Mouse (Mus musculus): ENCODE measurements around the gene 4930524J08Rik. TPM values are rescaled to one million over a fixed set of nuclear protein-coding genes. Genes with fewer than 3 reads are reported as not detected.
A peak's percentile ranks its signal among the peaks of the same experiment; 100 is the strongest.

Gene 4930524J08Rik
- total RNA-seq (2021), result under 1 TPM; 0.47 to 0.87 TPM
- long read RNA-seq, experiment 1, partial matches to known transcripts, result 0 of 1 reads
- long read RNA-seq, experiment 1, other reads (novel, unspliced or antisense), result 0 of 1 reads
- long read RNA-seq, experiment 2, partial matches to known transcripts, result 0 of 1 reads
- long read RNA-seq, experiment 2, other reads (novel, unspliced or antisense), result 0 of 1 reads

DNA sequence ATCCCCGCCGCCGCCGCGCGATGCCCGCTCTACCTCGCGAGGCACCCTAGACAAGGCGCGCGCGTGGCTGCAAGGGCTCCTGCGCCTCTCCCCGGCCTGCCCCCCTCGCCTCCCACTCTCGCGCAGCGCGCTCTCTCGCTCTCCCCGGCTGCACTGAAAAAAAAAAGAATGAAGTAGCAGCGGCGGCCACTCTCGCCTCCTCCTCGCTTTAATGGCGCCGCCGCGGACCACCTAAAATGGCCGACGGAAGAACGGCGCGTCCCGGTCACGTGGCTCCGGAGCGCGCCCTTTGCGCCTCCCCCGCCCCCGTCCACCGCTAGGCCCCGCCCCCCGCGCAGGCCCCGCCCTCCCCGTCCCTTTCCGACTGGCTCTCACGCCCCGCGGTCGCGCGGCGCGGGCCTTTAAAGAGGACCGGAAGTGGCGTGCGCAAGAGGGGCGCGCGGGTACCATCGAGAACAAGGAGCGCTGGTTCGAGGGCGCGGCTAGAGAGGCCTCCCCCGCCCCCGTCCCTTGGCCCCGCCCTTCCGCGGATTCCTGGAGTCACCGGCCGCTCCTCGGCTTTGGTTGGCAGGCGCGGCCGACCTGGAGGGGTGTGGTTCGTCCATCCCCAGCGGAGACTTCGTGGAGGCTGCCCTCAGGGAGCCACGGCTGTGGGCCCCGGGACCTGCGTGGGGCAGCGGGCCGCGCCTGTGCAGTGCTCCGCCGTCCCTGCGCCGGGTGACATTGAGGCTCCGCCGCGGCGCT, at the start of gene 4930524J08Rik, which contains the start of gene Hnrnpd:
Gene 4930524J08Rik, plus strand, starts transcription at position 363 of the 744 bp plus-strand sequence.
Gene Hnrnpd, minus strand, starts transcription at position 240 of the 744 bp plus-strand sequence.
- peak; percentile 92 to 97 for DNase-seq

DNA sequence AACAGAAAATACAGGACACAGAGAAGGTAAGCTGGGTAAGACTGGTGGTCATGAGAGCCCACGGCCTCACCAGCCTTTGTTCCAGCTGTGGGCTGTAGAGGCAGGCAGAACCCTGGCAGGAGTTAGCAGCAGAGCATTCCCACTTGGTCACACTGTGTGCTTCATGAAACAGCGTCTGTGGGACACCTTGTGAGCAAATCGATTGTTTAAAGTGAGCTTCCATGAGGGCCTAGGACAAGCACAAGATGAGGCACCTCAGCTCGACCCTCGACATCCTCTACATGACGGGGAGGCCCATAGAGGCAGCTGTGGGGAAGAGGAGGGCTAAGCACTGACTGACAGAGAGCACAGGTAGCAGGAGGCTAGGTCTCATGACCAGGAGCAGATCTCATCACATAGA, 47.0 kb upstream of the 4930524J08Rik start:
- DNase-seq, result no peak

DNA sequence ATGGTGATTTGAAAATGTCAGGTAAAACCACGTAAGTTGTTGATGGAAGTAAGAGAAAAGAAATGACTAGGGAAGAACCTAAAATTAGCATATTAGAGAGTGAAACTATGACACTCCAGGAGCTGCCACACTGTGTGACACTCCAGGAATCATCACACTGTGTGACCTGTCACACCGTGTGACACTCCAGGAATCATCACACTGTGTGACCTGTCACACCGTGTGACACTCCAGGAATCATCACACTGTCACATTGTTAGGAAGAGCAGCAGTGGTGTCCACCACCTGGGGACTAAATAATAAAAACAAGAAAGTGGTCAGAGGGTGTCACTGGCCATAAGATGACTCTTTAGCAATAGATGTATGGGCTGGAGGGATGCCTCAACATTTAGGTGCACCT, 39.4 kb upstream of the 4930524J08Rik start:
- DNase-seq, result no peak

DNA sequence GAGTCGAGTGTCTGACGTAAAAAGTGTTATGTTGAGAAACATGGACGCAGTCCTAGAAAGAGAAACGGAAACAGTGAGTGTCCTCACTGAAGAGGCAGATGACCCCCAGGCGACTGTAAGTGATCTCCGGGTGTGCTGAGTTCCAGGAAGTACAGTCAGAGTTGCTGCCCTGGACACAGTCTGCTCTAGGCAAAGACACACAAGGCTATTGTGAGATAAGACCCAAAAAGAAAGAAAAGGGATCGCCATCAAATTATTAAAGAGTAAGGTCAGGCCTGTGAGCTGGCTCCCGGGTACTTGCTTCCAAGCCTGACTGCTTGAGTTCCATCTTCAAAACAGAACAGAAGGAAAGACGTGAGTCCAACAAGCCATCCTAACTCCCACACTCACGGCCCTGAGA, 37.6 kb upstream of the 4930524J08Rik start:
- DNase-seq, result no peak

DNA sequence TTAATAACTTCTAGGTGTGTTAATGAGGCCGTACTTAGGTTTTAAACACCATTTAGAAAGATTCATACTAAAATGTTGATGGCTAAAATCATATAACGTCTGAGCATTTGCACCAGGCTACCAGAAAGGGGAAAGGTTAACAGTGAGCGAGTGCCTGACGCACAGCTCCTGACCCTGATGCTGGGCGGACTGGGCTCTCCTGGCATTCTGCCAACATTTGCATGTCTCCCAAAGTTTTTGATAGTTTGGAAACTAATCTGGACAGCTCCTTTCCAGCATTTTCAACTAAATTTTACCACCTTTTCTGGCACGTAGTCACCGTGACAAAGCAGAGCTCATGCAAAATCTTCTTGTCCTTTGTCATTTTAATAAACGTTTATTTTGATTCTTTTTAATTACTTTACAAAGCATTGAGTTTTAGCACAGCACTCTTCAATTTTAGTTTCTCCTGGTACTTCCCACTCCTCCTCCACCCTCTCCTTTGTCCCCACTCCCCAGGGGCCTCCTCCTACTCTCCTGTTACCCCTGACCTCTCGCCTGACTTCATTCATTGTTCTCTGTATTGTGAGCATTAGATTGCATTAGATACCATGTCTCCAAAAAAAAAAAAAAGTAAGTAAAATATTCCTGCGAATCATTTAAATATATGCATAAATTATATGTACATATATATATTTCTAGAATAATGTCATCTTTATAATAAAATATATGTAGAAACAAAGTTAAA, 36.9 kb upstream of the 4930524J08Rik start:
- DNase-seq, result no peak

DNA sequence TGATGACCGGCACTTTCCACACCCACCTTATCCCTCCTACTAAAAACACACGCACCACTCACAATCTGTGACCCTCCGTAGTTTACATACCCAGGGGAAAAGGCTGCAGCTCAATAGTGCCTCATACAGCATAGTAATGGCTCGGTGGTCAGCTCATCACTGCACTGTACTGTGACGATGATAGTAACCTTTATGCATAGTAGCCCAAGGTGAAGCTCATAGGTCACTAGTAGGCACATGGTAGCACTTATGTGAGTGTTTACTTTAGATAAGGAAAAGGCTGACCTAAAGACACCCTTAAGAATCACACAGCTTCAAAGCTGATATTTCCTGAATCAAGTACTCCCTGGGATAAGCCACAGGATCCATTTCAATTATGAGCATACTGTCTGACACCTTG, 26.3 kb upstream of the 4930524J08Rik start:
- DNase-seq, result no peak

DNA sequence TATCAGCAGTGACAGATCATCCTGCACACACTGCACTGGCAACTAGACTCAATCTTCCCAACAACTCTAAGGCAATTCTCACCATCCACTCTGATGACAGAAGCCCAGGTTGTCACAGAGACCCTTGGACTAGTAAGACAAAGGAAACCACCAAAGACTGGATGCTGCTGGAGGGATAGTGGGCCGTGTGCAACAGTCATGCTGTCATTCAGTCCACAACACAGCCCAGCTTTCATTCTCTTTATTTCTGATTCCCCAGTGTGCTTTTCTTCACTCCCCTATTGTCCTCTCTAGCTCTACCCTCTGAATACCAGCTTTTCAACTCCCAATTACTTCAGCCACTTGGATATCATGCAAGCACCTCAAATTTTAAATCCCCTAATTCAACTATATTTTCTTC, 25.0 kb upstream of the 4930524J08Rik start:
- DNase-seq, result no peak

DNA sequence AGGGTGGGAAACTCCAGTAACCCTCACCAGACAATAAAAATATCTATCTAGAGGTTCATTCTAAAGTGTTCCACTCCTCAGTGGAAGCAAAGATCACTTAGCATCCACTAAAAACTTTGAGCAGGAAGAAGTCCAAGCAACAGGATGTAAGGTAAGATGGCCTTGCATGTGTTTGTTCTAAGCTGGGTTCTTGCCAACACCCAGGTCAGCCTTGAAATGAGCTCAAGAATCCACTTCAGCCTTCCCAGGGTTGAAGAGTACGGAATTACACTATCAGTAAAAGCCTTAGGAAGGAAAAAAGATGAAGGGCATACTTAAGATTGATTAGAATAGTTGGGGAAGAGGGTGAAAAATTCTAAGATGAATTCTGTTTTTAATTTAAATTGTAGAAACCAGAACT, 20.2 kb upstream of the 4930524J08Rik start:
- no peak for DNase-seq

DNA sequence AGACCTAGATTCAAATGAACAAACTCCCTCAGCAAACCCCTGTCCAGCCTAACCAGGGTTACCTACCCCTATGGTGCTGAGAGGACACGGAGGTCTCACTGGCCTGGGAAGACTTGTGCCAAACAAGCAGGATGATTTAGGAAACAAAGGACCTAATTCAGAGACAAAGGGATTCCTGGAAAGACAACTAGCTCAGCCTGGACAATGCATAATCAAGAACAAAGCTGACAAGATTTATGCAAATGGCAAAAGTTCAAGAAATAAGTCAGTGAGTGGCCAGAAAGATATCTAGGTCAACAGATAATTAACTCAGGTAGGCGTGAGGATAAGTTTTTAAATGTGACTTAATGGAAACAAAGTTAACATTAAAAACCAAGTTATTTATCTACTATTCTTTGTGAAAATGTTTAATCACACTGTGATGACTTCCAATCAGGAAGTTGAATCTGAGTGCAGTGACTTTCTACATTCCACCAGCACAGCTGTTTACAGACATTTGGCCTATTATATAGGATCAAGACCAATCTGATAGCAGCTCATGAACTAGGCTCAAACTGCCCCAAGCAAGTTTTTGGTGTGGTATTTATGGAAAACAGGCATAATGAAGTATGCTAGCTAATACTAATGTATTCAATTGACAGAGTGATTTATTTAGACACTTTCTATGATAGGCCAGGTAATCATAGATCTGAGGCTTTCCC, 19.5 kb upstream of the 4930524J08Rik start:
- DNase-seq, result no peak

DNA sequence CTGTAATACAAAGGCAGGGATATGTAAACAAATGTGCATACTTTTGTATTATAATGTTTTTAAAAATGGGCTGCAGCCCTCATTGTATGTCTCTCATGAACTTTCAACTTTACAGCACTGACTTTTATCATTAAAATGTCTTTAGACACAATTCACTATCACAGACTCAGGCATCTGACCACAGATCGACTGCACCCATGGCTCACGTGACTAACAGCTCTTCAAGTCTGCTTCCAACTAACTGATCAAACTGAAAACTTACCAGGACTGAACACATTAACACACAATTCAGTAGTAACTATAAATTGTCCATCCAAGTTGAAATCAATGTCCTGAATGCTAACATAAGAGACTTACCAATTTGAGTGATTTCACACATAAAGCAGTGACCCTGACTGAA, 18.9 kb upstream of the 4930524J08Rik start:
- no peak for DNase-seq

DNA sequence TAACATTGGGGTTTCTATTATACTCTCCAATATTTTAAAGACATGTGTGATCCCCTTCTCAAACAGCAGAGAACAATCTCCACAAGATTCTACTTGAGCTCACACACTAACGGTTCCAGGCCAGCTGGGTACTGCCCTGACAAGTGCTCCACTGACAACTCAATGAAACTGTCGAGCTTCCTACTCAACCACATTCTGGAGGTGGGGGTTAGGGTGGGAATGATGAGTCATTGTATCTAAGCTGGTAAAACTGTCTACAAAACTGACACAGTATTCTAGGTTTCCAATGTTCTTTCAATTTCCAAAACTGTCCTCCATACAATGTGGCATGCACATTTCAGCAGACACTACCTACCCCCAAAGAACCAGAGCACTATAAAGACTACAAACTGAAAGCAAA, 4.9 kb upstream of the 4930524J08Rik start:
- DNase-seq, result no peak

DNA sequence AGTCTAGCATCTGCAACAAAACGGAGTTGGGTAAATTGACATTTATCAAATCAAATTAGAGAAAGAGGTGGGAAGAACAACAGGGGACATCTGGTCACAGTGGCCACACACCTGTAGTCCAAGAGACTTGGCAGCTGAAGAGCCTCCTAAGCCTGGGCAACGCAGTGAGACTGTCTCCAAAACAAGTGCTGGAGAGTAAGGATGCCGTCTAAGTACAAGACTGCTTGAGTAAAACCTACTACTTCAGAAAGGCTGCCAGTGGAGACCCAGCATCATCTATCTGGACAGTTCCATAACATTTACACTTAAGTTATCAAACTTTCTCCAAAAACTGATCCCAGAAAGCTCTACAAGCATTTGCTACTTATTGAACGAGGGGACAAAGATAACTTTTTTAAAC, 3.8 kb upstream of the 4930524J08Rik start:
- no peak for DNase-seq

DNA sequence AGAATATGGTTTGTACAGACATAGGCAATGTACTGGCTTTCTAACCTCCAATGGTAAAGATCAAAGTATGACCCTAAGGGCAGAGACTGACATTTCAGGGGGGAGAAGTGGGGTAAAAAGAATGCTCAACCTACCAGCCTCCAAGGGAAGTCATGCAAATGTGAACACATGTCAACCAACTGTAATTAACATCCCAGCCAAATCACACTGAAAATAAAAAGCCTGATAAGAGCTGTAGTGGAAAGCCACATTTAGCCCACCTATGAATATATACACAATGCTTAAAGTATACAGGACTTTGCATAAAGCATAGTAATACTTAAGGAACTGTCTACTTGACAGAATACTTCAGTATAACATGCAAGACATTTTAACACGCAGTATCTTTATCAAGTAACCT, 3.1 kb upstream of the 4930524J08Rik start:
- DNase-seq, result no peak

DNA sequence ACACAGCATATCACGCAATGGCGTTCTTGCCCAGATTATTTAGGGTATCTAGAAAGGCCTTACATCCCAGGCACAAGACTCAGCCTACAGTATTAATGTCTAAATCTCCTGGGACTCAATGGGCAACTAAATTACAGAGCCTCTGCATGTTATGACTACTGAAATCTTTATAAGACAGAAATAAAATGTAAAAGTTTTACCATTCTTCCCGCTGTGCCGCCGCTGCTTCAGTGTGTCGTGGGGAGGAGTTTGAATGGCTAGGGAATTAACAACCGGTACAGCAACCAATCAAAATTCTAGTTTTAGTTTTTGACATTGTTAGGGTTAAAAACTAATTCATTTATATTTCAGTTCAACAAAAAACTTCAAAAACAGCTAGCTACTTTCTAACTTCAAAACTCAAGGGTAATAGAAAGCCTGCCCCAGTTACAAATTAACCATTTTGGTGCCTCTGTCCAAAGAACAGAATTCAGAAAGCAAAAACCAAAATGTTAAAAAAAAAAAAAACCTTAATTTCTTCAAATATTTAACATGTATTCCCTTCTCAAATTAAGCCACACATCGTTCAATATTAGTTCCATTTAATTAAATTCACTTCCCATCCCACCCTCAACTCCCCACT, 2.4 kb upstream of the 4930524J08Rik start:
- DNase-seq, result no peak

DNA sequence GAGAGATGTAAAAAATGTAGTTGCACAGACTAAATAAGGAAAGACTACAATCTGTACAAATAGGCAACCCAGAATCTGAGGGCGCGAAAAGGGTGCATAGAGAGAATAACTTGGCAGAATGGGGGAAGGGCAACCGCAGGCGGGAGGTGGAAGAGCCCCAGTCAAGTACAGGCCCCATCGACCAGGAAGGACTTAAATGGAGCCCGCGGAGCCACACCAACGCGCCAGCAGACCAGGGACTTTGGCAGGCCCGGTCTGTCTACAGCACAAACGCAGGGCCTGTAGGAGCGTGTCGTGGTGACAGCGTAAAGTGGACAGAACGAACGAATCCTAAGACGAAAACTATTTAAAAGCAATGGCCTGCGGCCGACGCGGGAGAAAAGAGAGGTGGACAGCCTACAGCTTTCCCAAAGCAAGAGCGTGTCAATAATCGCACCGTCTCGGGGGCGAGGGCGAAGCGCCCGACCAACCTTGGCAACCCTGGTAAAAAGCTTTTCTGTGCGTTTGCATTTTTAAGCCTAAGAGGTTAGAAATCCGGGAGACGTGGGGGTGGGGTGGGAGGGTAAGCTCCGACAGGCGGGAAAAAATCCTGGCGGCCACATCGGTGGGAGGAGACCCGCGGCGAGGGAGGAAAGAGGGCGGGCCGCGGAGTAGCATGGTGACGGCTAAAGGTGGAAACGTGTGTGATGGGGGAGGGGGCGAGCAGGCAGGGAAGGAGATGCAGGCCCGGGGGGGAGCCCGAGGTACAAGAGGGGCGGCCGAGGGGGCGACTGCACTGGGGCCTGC, 1.2 kb upstream of the 4930524J08Rik start:
- peak; percentile 89 for DNase-seq

DNA sequence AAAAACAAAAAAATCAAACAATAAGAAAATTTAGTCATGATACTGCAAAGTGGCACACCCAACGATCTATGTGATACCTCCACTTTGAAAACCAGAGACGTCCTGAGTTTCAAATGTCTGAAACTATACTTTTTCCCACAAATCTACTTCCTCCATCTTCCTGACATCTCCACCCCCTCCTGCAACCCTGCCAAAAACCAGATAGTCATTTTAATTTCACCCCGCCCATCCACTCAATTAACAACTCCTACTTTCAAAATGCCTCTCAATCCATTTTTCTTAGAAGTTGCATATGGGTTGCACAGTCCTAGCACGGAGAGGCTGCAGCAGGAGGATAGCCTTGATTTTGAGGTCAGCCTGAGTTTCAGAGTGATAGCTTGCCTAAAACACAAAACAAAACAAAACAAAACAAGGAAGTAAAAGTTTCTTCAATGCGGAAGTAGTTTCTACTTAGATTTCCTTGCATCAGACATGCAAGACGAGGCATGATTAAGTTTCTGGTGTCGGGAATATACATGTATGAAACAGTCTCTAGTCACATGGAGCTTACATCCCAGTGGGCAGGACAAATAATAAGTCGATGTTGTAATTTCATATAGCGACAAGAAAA, 4.7 kb downstream of the 4930524J08Rik start:
- no peak for DNase-seq

DNA sequence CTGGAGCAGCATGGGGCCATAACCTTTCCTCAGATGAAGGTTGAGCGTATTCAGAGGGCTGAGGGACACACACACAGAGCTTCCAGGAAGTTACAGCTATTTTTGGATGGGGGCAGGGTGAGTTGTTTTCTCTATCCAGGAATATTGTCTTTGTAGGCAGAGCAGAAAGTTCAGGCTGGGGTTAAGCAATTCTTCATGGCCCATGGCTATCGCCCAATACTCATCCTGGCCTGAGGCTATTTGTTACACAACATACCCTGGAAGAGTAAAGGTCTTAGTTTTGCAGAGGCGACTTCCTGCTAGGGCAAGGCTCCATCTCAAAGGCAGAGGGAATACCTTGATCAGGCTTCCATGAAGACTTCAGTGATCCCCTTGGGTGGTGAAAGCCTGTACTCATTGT, 15.3 kb downstream of the 4930524J08Rik start:
- DNase-seq, result no peak

DNA sequence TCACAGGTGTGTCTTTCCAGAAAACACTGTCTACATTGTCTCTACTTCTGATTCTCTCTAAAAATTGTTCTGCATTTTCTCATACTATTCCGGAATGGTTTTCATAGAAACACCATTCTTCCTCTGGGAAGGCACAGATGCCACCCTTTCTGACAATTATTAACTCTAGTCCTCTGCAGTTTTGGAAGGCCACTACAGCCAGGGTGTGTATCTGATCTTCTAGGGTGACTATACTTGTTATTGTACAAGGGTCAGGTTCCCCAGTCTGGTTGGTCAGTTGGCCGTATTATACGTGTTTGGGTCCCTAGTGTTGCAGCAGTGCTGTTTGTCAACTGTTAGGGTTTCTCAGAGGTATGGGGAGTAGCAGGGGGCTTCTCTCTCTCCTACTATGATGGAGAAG, 15.8 kb downstream of the 4930524J08Rik start:
- no peak for DNase-seq

DNA sequence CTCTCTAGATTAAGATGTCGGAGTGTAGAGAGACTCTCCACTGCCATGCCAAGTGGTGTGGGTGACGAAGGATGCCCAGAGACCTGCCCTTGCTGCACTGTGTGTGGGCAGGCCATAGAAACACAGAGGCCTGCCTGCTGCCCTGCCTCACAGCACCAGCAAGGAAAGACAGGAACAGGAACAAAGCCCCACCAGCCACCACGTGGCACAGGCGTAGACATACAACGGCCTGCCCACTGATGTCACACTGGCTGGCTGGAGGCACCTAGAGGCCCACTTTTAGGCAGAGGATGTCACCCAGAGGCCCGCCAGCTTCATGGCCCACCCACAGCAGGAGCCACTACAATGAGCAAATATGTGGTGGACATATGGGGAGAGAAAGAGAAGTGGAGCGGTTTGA, 21.2 kb downstream of the 4930524J08Rik start:
- DNase-seq, result no peak

DNA sequence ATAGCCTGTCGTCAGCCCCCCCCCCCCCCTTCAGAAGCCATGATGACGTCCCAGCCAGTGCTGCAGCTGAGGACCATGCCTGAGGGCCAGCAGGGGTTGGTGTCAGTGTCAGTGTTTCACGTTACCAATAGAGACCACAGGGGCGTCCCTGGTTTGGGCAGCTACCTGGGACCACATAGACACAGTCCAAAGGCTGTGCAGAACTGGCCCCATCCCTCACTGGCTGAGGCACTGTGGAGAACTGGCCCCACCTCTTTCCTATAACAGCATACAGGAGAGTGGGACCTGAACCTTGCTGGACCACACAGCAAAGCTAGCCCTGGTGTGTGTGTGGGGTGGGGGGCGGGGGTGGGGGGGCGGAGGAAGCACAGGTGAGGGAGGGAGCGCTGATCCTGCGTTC, 21.6 kb downstream of the 4930524J08Rik start:
- no peak for DNase-seq

DNA sequence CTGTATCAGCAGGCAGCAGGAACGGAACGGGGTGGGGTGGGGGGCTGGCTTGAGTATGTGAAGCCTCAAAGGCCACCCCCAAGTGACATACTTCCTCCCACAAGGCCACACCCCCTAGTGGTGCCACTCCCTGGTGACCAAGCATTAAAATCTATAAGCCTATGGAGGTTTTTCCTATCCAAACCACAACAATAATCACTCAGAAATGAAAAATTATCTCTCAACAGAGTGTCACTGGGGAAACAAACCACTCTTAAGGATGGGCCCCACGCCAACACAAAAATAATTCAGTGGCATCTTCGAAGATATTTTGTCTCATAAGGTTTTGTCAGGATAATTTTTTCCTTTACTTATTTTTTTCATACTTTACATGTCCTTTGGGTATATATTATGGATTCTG, 25.0 kb downstream of the 4930524J08Rik start:
- no peak for DNase-seq

Data from heart, adult 18-20 months (tissue).